Mouse (Mus musculus) forebrain, embryonic 15.5 days (tissue): ENCODE data around the gene Eif4b. TPM values are rescaled to one million over a fixed set of nuclear protein-coding genes. Genes with fewer than 3 reads are reported as not detected.

Experiments used
- ATAC-seq: fragments of 200-750 bp; cut with Nextera tagmentation; replicated peaks from 2 replicates; pipeline ENCODE4 v1.8.0; 2017; ENCODE audit warnings: mild to moderate bottlenecking, moderate TSS enrichment, moderate library complexity
- H3K27ac ChIP-seq: fragments of 300-500 bp; sonication (generic); replicated peaks from 2 replicates; pipeline ENCODE4 v1.5.1; 2015; ENCODE audit warnings: mild to moderate bottlenecking, inconsistent platforms
- H3K27me3 ChIP-seq: fragments of 300-500 bp; sonication (generic); 2 replicates; pipeline ENCODE4 v1.6.1; 2015; ENCODE audit warnings: inconsistent platforms
- H3K36me3 ChIP-seq: fragments of 300-500 bp; sonication (generic); 2 replicates; pipeline ENCODE4 v1.6.1; 2015; ENCODE audit warnings: mild to moderate bottlenecking, inconsistent platforms
- H3K4me1 ChIP-seq: fragments of 300-500 bp; sonication (generic); 2 replicates; pipeline ENCODE4 v1.6.1; 2015; ENCODE audit warnings: inconsistent platforms
- H3K4me2 ChIP-seq: fragments of 300-500 bp; sonication (generic); replicated peaks from 2 replicates; pipeline ENCODE4 v1.6.1; 2015; ENCODE audit warnings: mild to moderate bottlenecking, inconsistent platforms
- H3K4me3 ChIP-seq: fragments of 300-500 bp; sonication (generic); 2 replicates; pipeline ENCODE4 v1.5.1; 2015; ENCODE audit warnings: mild to moderate bottlenecking, inconsistent platforms
- H3K9ac ChIP-seq: fragments of 300-500 bp; sonication (generic); replicated peaks from 2 replicates; pipeline ENCODE4 v1.6.1; 2015; ENCODE audit warnings: mild to moderate bottlenecking, inconsistent platforms
- H3K9me3 ChIP-seq: fragments of 300-500 bp; sonication (generic); 2 replicates; pipeline ENCODE4 v1.6.1; 2016; ENCODE audit warnings: inconsistent platforms
- WGBS: fragments of 180-500 bp; shearing (Covaris S2); methylation state at CpG from one replicate; pipeline ENCODE4 v1.1.7; 2015; ENCODE audit warnings: mixed read lengths; 5-methylcytosine and 5-hydroxymethylcytosine counted together
- polyA plus RNA-seq: library from polyadenylated mRNA; unstranded; fragments of >200 nt; fragmentation: Nextera tagmentation; extraction: Ambion mirVana; gene quantifications from 2 replicates; pipeline ENCODE4 v1.2.1, GENCODE M21; 2015

The Eif4b gene
- polyA plus RNA-seq, 1 experiment from 2014 or later, result 98.9 TPM

GRCm38 (mm10) chr15:102099260-102099659 lies 25.7 kb downstream of the Eif4b start:
- 49% methylated on average over 5 of the region's 5 CpGs for WGBS

GRCm38 (mm10) chr15:102099771-102100160 lies 26.2 kb downstream of the Eif4b start:
- 17% methylated on average over 8 of the region's 8 CpGs for WGBS
- Histone ChIP-seq H3K36me3 (peaks cover 34% of the 10 kb centered on the region), H3K27me3 (no peaks in the 10 kb centered on the region; the same call in 1 of the 2 replicates), H3K9ac (peak overlapping the region; percentile 57), H3K9me3 (no peaks in the 10 kb centered on the region), H3K4me2 (peak overlapping the region; percentile 85), H3K4me3 (peak overlapping the region; percentile 53), H3K27ac (peak overlapping the region; percentile 23; the same call in 1 of the 2 replicates), H3K4me1 (peaks cover 32% of the 10 kb centered on the region)
- ATAC-seq, result no peak; the same call in 1 of the 2 replicates

More at GRCm38 (mm10) chr15:102099260-102099659, 25.7 kb downstream of the Eif4b start:
- ATAC-seq, result no peak
- Histone ChIP-seq H3K27me3 (no peaks in the 10 kb centered on the region; the same call in 1 of the 2 replicates), H3K27ac (no peak overlapping the region), H3K4me3 (no peak overlapping the region), H3K36me3 (peaks cover 39% of the 10 kb centered on the region), H3K4me1 (peaks cover 32% of the 10 kb centered on the region), H3K9me3 (no peaks in the 10 kb centered on the region), H3K9ac (no peak overlapping the region), H3K4me2 (0 out of 2 replicates have a peak overlapping the region, but pooled peaks have one; percentile 85)

- ATAC-seq, result peak; percentile 53
- Histone ChIP-seq H3K9ac (peak within 1 kb of the TSS; percentile 57), H3K4me3 (peak within 1 kb of the TSS; percentile 53), H3K27ac (peak within 1 kb of the TSS; percentile 31), H3K27me3 (no peaks in the 10 kb centered on the region; the same call in 1 of the 2 replicates), H3K36me3 (peaks cover 28% of the 10 kb centered on the region), H3K4me1 (peaks cover 32% of the 10 kb centered on the region), H3K4me2 (peak within 1 kb of the TSS; percentile 85), H3K9me3 (no peaks in the 10 kb centered on the region)
- under 1% methylated on average over 70 of the region's 82 CpGs for WGBS
These were observed 26.8 kb downstream of the Eif4b start, which contains the start of gene Tns2 for GRCm38 (mm10) chr15:102100161-102100981. Gene Tns2 (plus strand): TSS chr15:102100413.

GRCm38 (mm10) chr15:102100996-102101671 lies 27.6 kb downstream of the Eif4b start:
- H3K36me3 ChIP-seq, result peaks cover 21% of the 10 kb centered on the region
- no peaks in the 10 kb centered on the region for H3K9me3 ChIP-seq
- ATAC-seq, result no peak
- peak overlapping the region; percentile 31; the same call in 1 of the 2 replicates for H3K27ac ChIP-seq
- peak overlapping the region; percentile 85 for H3K4me2 ChIP-seq
- 28% methylated on average over 10 of the region's 10 CpGs for WGBS
- peak overlapping the region; percentile 2; the same call in 1 of the 2 replicates for H3K4me3 ChIP-seq
- peaks cover 5% of the 10 kb centered on the region; the same call in 1 of the 2 replicates for H3K27me3 ChIP-seq
- 0 out of 2 replicates have a peak overlapping the region, but pooled peaks have one; percentile 57 for H3K9ac ChIP-seq
- peaks cover 32% of the 10 kb centered on the region for H3K4me1 ChIP-seq

GRCm38 (mm10) chr15:102101672-102102541 lies 28.3 kb downstream of the Eif4b start:
- Histone ChIP-seq H3K4me1 (peaks cover 37% of the 10 kb centered on the region), H3K4me2 (no peak overlapping the region), H3K4me3 (0 out of 2 replicates have a peak overlapping the region, but pooled peaks have one; percentile 2), H3K27ac (peak overlapping the region; percentile 31; the same call in 1 of the 2 replicates), H3K36me3 (peaks cover 16% of the 10 kb centered on the region), H3K9me3 (no peaks in the 10 kb centered on the region), H3K27me3 (peaks cover 12% of the 10 kb centered on the region; the same call in 1 of the 2 replicates), H3K9ac (no peak overlapping the region)
- ATAC-seq, result no peak
- 36% methylated on average over 11 of the region's 11 CpGs for WGBS

- Histone ChIP-seq H3K27ac (peak overlapping the region; percentile 42), H3K9ac (no peak overlapping the region), H3K9me3 (no peaks in the 10 kb centered on the region), H3K36me3 (peaks cover 10% of the 10 kb centered on the region), H3K4me2 (no peak overlapping the region), H3K4me3 (peak overlapping the region; percentile 16), H3K27me3 (peaks cover 18% of the 10 kb centered on the region; the same call in 1 of the 2 replicates), H3K4me1 (peaks cover 45% of the 10 kb centered on the region)
- WGBS, result 17% methylated on average over 6 of the region's 6 CpGs
- no peak for ATAC-seq
These were observed 29.1 kb downstream of the Eif4b start for GRCm38 (mm10) chr15:102102548-102103121.

GRCm38 (mm10) chr15:102103371-102103946 lies 29.9 kb downstream of the Eif4b start:
- no peak for ATAC-seq
- Histone ChIP-seq H3K27me3 (peaks cover 18% of the 10 kb centered on the region; the same call in 1 of the 2 replicates), H3K4me2 (no peak overlapping the region), H3K9me3 (no peaks in the 10 kb centered on the region), H3K36me3 (0 out of 2 replicates have a peak, but pooled peaks cover 2% of the 10 kb centered on the region), H3K9ac (0 out of 2 replicates have a peak overlapping the region, but pooled peaks have one; percentile 5), H3K4me1 (peaks cover 48% of the 10 kb centered on the region), H3K27ac (peak overlapping the region; percentile 42), H3K4me3 (peak overlapping the region; percentile 16)
- 7% methylated on average over 14 of the region's 14 CpGs for WGBS

- Histone ChIP-seq H3K36me3 (no peaks in the 10 kb centered on the region), H3K9ac (no peak overlapping the region), H3K4me3 (no peak overlapping the region), H3K4me1 (peaks cover 50% of the 10 kb centered on the region), H3K4me2 (no peak overlapping the region), H3K27me3 (peaks cover 18% of the 10 kb centered on the region; the same call in 1 of the 2 replicates), H3K9me3 (no peaks in the 10 kb centered on the region), H3K27ac (no peak overlapping the region)
- ATAC-seq, result no peak
- WGBS, result 24% methylated on average over 12 of the region's 12 CpGs
These were observed 30.5 kb downstream of the Eif4b start for GRCm38 (mm10) chr15:102103947-102104555.

GRCm38 (mm10) chr15:102105360-102105759 lies 31.8 kb downstream of the Eif4b start:
- no peak overlapping the region for H3K27ac ChIP-seq
- ATAC-seq, result no peak
- H3K27me3 ChIP-seq, result peaks cover 18% of the 10 kb centered on the region; the same call in 1 of the 2 replicates
- WGBS, result 35% methylated on average over 5 of the region's 5 CpGs
- H3K4me1 ChIP-seq, result peaks cover 46% of the 10 kb centered on the region
- no peak overlapping the region for H3K4me2 ChIP-seq
- H3K36me3 ChIP-seq, result no peaks in the 10 kb centered on the region
- no peaks in the 10 kb centered on the region for H3K9me3 ChIP-seq
- H3K4me3 ChIP-seq, result no peak overlapping the region
- no peak overlapping the region for H3K9ac ChIP-seq
